Mouse (Mus musculus) CD4-positive naive resting alpha-beta T cell, adult 57 days (primary cell): ENCODE data around the gene Prdm13. TPM values are rescaled to one million over a fixed set of nuclear protein-coding genes. Genes with fewer than 3 reads are reported as not detected.

Experiments
- total RNA-seq: library from RNA; stranded (reverse); gene quantifications from one replicate; pipeline ENCODE4 v1.2.4, GENCODE M21; 2023

The Prdm13 gene
- total RNA-seq = not detected

GRCm38 (mm10) chr4:21685595-21686091 is at the start of gene Prdm13:
Gene Prdm13 (minus strand): TSS chr4:21685963.

GRCm38 (mm10) chr4:21727615-21728165 is 41.9 kb upstream of the Prdm13 start, which contains the start of gene Ccnc:
Gene Ccnc (plus strand): TSS chr4:21727701.

Other genes with a start within 250 kb of the Prdm13 start
- gene Ccnc, start 41.7 kb upstream of the Prdm13 start, total RNA-seq = 24.7 TPM
- 29.8 TPM for gene Usp45, start 81.2 kb upstream of the Prdm13 start, total RNA-seq
- 5.1 TPM for gene Tstd3, start 81.2 kb upstream of the Prdm13 start, total RNA-seq
- gene Pnisr, start 161.6 kb upstream of the Prdm13 start, total RNA-seq = 219 TPM
- 2.0 TPM for gene Coq3, start 193.7 kb upstream of the Prdm13 start, total RNA-seq
- gene Faxc, start 245.4 kb upstream of the Prdm13 start, total RNA-seq = not detected